Mouse (Mus musculus) CH12.LX (cell line): ENCODE measurements around the gene Ppp1r13l. TPM values are rescaled to one million over a fixed set of nuclear protein-coding genes. Genes with fewer than 3 reads are reported as not detected.

ENCODE experiments used
- DNase-seq: peaks from one replicate; pipeline ENCODE4 v3.0.0-alpha.2; 2013; ENCODE audit errors: extremely low read depth
- H3K27ac ChIP-seq: 2 replicates; pipeline ENCODE4 v1.5.1; 2012; ENCODE audit warnings: low read depth, mild to moderate bottlenecking, control low read depth, moderate library complexity; ENCODE audit not compliant: insufficient read depth
- H3K27me3 ChIP-seq: replicated peaks from 2 replicates; pipeline ENCODE3; 2012; ENCODE audit warnings: inconsistent platforms
- H3K36me3 ChIP-seq, 2 experiments: replicated peaks in 1 of 2; 2 replicates each; pipeline versions ENCODE3 to v1.6.1; 2012; ENCODE audit warnings: inconsistent platforms in 1 of 2, low read length in 1 of 2, mild to moderate bottlenecking in 1 of 2, mixed read lengths in 1 of 2, moderate library complexity in 1 of 2; ENCODE audit not compliant: control insufficient read depth in 1 of 2, insufficient read depth in 1 of 2
- H3K4me1 ChIP-seq, 2 experiments: 2 replicates each; pipeline ENCODE4 v1.6.1; 2012; ENCODE audit warnings: inconsistent platforms in 1 of 2, moderate library complexity in 1 of 2; ENCODE audit not compliant: insufficient read depth in 2 of 2, control insufficient read depth in 1 of 2
- H3K4me2 ChIP-seq: 2 replicates; pipeline ENCODE4 v1.6.1; 2012; ENCODE audit warnings: low read depth, mild to moderate bottlenecking, control low read depth; ENCODE audit not compliant: poor library complexity, insufficient read depth, severe bottlenecking
- H3K4me3 ChIP-seq, 3 experiments: fragments of 150-350 bp in 1 of 3; sonication (generic) in 1 of 3; replicated peaks in 1 of 3; 2 replicates each; pipeline versions ENCODE3 to v1.5.1; 2011 to 2012; ENCODE audit warnings: low read depth in 2 of 3, low read length in 2 of 3, mild to moderate bottlenecking in 2 of 3, moderate library complexity in 2 of 3, control low read depth in 1 of 3, improper control_type of control experiment in 1 of 3, inconsistent platforms in 1 of 3, mixed read lengths in 1 of 3; ENCODE audit not compliant: poor library complexity in 1 of 3
- H3K79me2 ChIP-seq: replicated peaks from 2 replicates; pipeline ENCODE4 v1.6.1; 2012; ENCODE audit warnings: mild to moderate bottlenecking, moderate library complexity; ENCODE audit not compliant: control insufficient read depth, poor library complexity, insufficient read depth, severe bottlenecking; ENCODE audit errors: extremely low read depth
- H3K9ac ChIP-seq: 2 replicates; pipeline ENCODE4 v1.6.1; 2012; ENCODE audit warnings: low read depth, mild to moderate bottlenecking, control low read depth, moderate library complexity; ENCODE audit not compliant: insufficient read depth
- H3K9me3 ChIP-seq: replicated peaks from 2 replicates; pipeline ENCODE3; 2012; ENCODE audit warnings: low read length, inconsistent platforms, mixed read lengths
- BHLHE40 ChIP-seq: IDR thresholded peaks from 2 replicates; pipeline ENCODE4 v1.6.1; 2011; ENCODE audit warnings: mild to moderate bottlenecking, low read depth, low read length, improper control_type of control experiment
- CHD2 ChIP-seq: IDR thresholded peaks from 2 replicates; pipeline ENCODE4 v1.6.1; 2011; ENCODE audit warnings: low read length, improper control_type of control experiment
- ELF1 ChIP-seq: IDR thresholded peaks from 2 replicates; pipeline ENCODE4 v1.6.1; 2014; ENCODE audit warnings: low read depth, mild to moderate bottlenecking, inconsistent platforms, low read length, improper control_type of control experiment
- EP300 ChIP-seq: IDR thresholded peaks from 2 replicates; pipeline ENCODE4 v1.6.1; 2011; ENCODE audit warnings: low read length, improper control_type of control experiment
- ETS1 ChIP-seq: conservative IDR thresholded peaks from 2 replicates; pipeline ENCODE4 v1.6.1; 2012; ENCODE audit warnings: low read depth, mild to moderate bottlenecking, inconsistent platforms, low read length, improper control_type of control experiment, moderate library complexity
- GABPA ChIP-seq: IDR thresholded peaks from 2 replicates; pipeline ENCODE4 v1.6.1; 2012; ENCODE audit warnings: low read depth, low read length, improper control_type of control experiment, inconsistent platforms; ENCODE audit not compliant: insufficient replicate concordance
- HCFC1 ChIP-seq: IDR thresholded peaks from 2 replicates; pipeline ENCODE4 v1.6.1; 2012; ENCODE audit warnings: low read depth, mild to moderate bottlenecking, inconsistent platforms, low read length, improper control_type of control experiment
- IRF4 ChIP-seq: IDR thresholded peaks from 2 replicates; pipeline ENCODE4 v1.6.1; 2014; ENCODE audit warnings: low read depth, mild to moderate bottlenecking, inconsistent platforms, low read length, improper control_type of control experiment
- KAT2A ChIP-seq: IDR thresholded peaks from 2 replicates; pipeline ENCODE4 v1.6.1; 2012; ENCODE audit warnings: low read length, improper control_type of control experiment, inconsistent platforms; ENCODE audit not compliant: insufficient replicate concordance
- MAFK ChIP-seq: IDR thresholded peaks from 2 replicates; pipeline ENCODE4 v1.6.1; 2011; ENCODE audit warnings: low read length, improper control_type of control experiment; ENCODE audit not compliant: insufficient replicate concordance
- MAZ ChIP-seq: IDR thresholded peaks from 2 replicates; pipeline ENCODE4 v1.6.1; 2012; ENCODE audit warnings: low read depth, mild to moderate bottlenecking, inconsistent platforms, low read length, improper control_type of control experiment, moderate library complexity
- MEF2A ChIP-seq: IDR thresholded peaks from 2 replicates; pipeline ENCODE4 v1.6.1; 2014; ENCODE audit warnings: low read depth, mild to moderate bottlenecking, inconsistent platforms, low read length, improper control_type of control experiment, borderline replicate concordance
- MXI1 ChIP-seq: IDR thresholded peaks from 2 replicates; pipeline ENCODE4 v1.6.1; 2011; ENCODE audit warnings: mild to moderate bottlenecking, low read depth, low read length, improper control_type of control experiment
- NELFE ChIP-seq: IDR thresholded peaks from 2 replicates; pipeline ENCODE4 v1.6.1; 2011; ENCODE audit warnings: low read depth, low read length, improper control_type of control experiment
- NRF1 ChIP-seq: IDR thresholded peaks from 2 replicates; pipeline ENCODE4 v1.6.1; 2014; ENCODE audit warnings: low read depth, mild to moderate bottlenecking, inconsistent platforms, low read length, improper control_type of control experiment, moderate library complexity
- PAX5 ChIP-seq: IDR thresholded peaks from 2 replicates; pipeline ENCODE4 v1.6.1; 2012; ENCODE audit warnings: low read length, inconsistent platforms, mixed read lengths
- POLR2A ChIP-seq: IDR thresholded peaks from 2 replicates; pipeline ENCODE4 v1.6.1; 2011; ENCODE audit warnings: low read depth, mild to moderate bottlenecking, improper control_type of control experiment, low read length
- SIN3A ChIP-seq: IDR thresholded peaks from 2 replicates; pipeline ENCODE4 v1.6.1; 2012; ENCODE audit warnings: low read length, improper control_type of control experiment, inconsistent platforms
- TBP ChIP-seq: conservative IDR thresholded peaks from 2 replicates; pipeline ENCODE4 v1.6.1; 2011; ENCODE audit warnings: low read depth, low read length, improper control_type of control experiment
- TCF12 ChIP-seq: IDR thresholded peaks from 2 replicates; pipeline ENCODE4 v1.6.1; 2014; ENCODE audit warnings: low read depth, mild to moderate bottlenecking, inconsistent platforms, low read length, improper control_type of control experiment
- UBTF ChIP-seq: IDR thresholded peaks from 2 replicates; pipeline ENCODE4 v1.6.1; 2012; ENCODE audit warnings: low read depth, mild to moderate bottlenecking, inconsistent platforms, low read length, improper control_type of control experiment, moderate library complexity
- USF2 ChIP-seq: conservative IDR thresholded peaks from 2 replicates; pipeline ENCODE4 v1.6.1; 2011; ENCODE audit warnings: low read depth, low read length, improper control_type of control experiment
- ZKSCAN1 ChIP-seq: IDR thresholded peaks from 2 replicates; pipeline ENCODE4 v1.6.1; 2012; ENCODE audit warnings: low read depth, inconsistent platforms, low read length, improper control_type of control experiment, borderline replicate concordance
- ZNF384 ChIP-seq: IDR thresholded peaks from 2 replicates; pipeline ENCODE4 v1.6.1; 2012; ENCODE audit warnings: low read depth, low read length, improper control_type of control experiment, inconsistent platforms
- dilution Hi-C: fragments of 300-500 bp; cut with MboI; formaldehyde crosslinking; loops from 2 replicates; pipeline ENCODE4 v1.14.3; 2020; ENCODE audit warnings: low sequenced_read_pairs; ENCODE audit not compliant: extremely low pct_unique_long_range_greater_than_20kb, extremely low pct_ligation_motif_present
- in situ Hi-C: fragments of 300-500 bp; cut with MboI; formaldehyde crosslinking; loops from 3 replicates; pipeline ENCODE4 v1.14.3; 2019; ENCODE audit warnings: low sequenced_read_pairs, low pct_ligation_motif_present, low pct_unique_long_range_greater_than_20kb, mixed read lengths
- polyA plus RNA-seq: library from polyadenylated mRNA; unstranded; fragments of >175 nt; gene quantifications from 2 replicates; pipeline ENCODE4 v1.2.1, GENCODE M21; 2012; ENCODE audit warnings: low read depth; ENCODE audit not compliant: insufficient read length
- total RNA-seq, 2 experiments: library from RNA; depleted of rRNA; stranded (reverse); fragments of 300-350 nt in 1 of 2; fragments of >200 nt in 1 of 2; gene quantifications; 2 replicates each; pipeline ENCODE4 v1.2.3; 2012 to 2014

The Ppp1r13l gene
- total and polyA plus RNA-seq, 3 experiments = 0.11 to 1.3 (median 0.68) TPM

GRCm38 (mm10) chr7:19331910-19332309 is 27.6 kb upstream of the Ppp1r13l start:
- H3K9me3 ChIP-seq = peaks cover 13% of the 10 kb centered on the region
- H3K36me3 ChIP-seq = peaks cover 0 to 1% of the 10 kb centered on the region in 2 experiments
- H3K4me3 ChIP-seq = no peak overlapping the region
- in situ Hi-C loops (no loop called here), dilution Hi-C loops (no loop called here)
- TF ChIP-seq NRF1 = no peak
- no peak for TF ChIP-seq MAFK
- TF ChIP-seq BHLHE40 = no peak
- TF ChIP-seq ZNF384 = no peak
- no peak for TF ChIP-seq TCF12
- no peak for TF ChIP-seq EP300
- no peak for TF ChIP-seq POLR2A
- no peak for TF ChIP-seq TBP
- TF ChIP-seq ELF1 = no peak
- no peak for TF ChIP-seq CHD2
- TF ChIP-seq USF2 = no peak
- H3K4me1 ChIP-seq = peaks cover 22 to 45% of the 10 kb centered on the region in 2 experiments
- no peak overlapping the region for H3K9ac ChIP-seq
- H3K27ac ChIP-seq = no peak overlapping the region
- peaks cover 44% of the 10 kb centered on the region for H3K27me3 ChIP-seq
- no peaks in the 10 kb centered on the region for H3K79me2 ChIP-seq
- no peak for DNase-seq
- no peak overlapping the region for H3K4me2 ChIP-seq

GRCm38 (mm10) chr7:19332709-19333352 is 26.7 kb upstream of the Ppp1r13l start:
- dilution Hi-C loops = no loop called here
- H3K79me2 ChIP-seq = no peaks in the 10 kb centered on the region
- H3K9ac ChIP-seq = peak overlapping the region; percentile 33
- in situ Hi-C loops = no loop called here
- H3K27ac ChIP-seq = no peak overlapping the region
- H3K36me3 ChIP-seq = peaks cover 0 to 3% of the 10 kb centered on the region in 2 experiments
- peaks cover 17 to 36% of the 10 kb centered on the region in 2 experiments for H3K4me1 ChIP-seq
- 0 out of 2 replicates have a peak, but pooled peaks have one; percentile 24 for TF ChIP-seq UBTF
- TF ChIP-seq MEF2A = peak; percentile 100
- no peak for TF ChIP-seq GABPA
- TF ChIP-seq ZKSCAN1 = no peak
- TF ChIP-seq IRF4 = peak; percentile 63; the same call in 1 of the 2 replicates
- peak; percentile 52 for TF ChIP-seq NRF1
- TF ChIP-seq TCF12 = peak; percentile 70
- peak; percentile 50; the same call in 1 of the 2 replicates for TF ChIP-seq HCFC1
- TF ChIP-seq MAFK = 0 out of 2 replicates have a peak, but pooled peaks have one; percentile 34
- peak; percentile 65 for TF ChIP-seq BHLHE40
- TF ChIP-seq ETS1 = peak; percentile 84
- TF ChIP-seq ELF1 = peak; percentile 83
- peak; percentile 64 for TF ChIP-seq SIN3A
- peak; percentile 65; the same call in 1 of the 2 replicates for TF ChIP-seq MAZ
- peak; percentile 47; the same call in 1 of the 2 replicates for TF ChIP-seq MXI1
- TF ChIP-seq EP300 = peak; percentile 44; the same call in 1 of the 2 replicates
- TF ChIP-seq KAT2A = 0 out of 2 replicates have a peak, but pooled peaks have one; percentile 43
- 0 out of 2 replicates have a peak, but pooled peaks have one; percentile 21 for TF ChIP-seq POLR2A
- TF ChIP-seq PAX5 = no peak
- no peak for TF ChIP-seq NELFE
- TF ChIP-seq, all 38 proteins: peak for 16
- Histone ChIP-seq H3K27me3 (peaks cover 34% of the 10 kb centered on the region), H3K4me3 (peak overlapping the region; percentile 58 to 69 (median 59)), H3K9me3 (peaks cover 12% of the 10 kb centered on the region), H3K4me2 (peak overlapping the region; percentile 75)
- peak; percentile 70 for DNase-seq
